Mouse (Mus musculus) MEL (cell line): Measurements from ENCODE around the gene Pax4. TPM values are rescaled to one million over a fixed set of nuclear protein-coding genes. Genes with fewer than 3 reads are reported as not detected.

Experiments used
- DNase-seq: peaks from one replicate; pipeline ENCODE4 v3.0.0; 2011; ENCODE audit warnings: low read depth, low spot score
- H3K27ac ChIP-seq: 2 replicates; pipeline ENCODE4 v1.5.1; 2012; ENCODE audit warnings: low read depth, mild to moderate bottlenecking, control low read depth, low read length, moderate library complexity; ENCODE audit not compliant: control insufficient read depth
- H3K27me3 ChIP-seq, 2 experiments: fragments of 150-350 bp in 1 of 2; sonication (generic) in 1 of 2; 2 replicates each; pipeline ENCODE4 v1.6.1; 2012; ENCODE audit warnings: low read length in 2 of 2, mild to moderate bottlenecking in 2 of 2, improper control_type of control experiment in 1 of 2, moderate library complexity in 1 of 2; ENCODE audit not compliant: insufficient read depth in 2 of 2, control insufficient read depth in 1 of 2
- H3K36me3 ChIP-seq, 2 experiments: 2 replicates each; pipeline ENCODE4 v1.6.1; 2012 to 2014; ENCODE audit warnings: low read length in 2 of 2, improper control_type of control experiment in 1 of 2, inconsistent platforms in 1 of 2, mild to moderate bottlenecking in 1 of 2; ENCODE audit not compliant: insufficient read depth in 2 of 2, control insufficient read depth in 1 of 2
- H3K4me1 ChIP-seq, 2 experiments: fragments of 150-350 bp in 1 of 2; sonication (generic) in 1 of 2; 2 replicates each; pipeline ENCODE4 v1.6.1; 2012; ENCODE audit warnings: low read length in 2 of 2, improper control_type of control experiment in 1 of 2, mild to moderate bottlenecking in 1 of 2; ENCODE audit not compliant: insufficient read depth in 2 of 2, control insufficient read depth in 1 of 2
- H3K4me3 ChIP-seq, 2 experiments: fragments of 150-350 bp in 1 of 2; sonication (generic) in 1 of 2; 2 replicates each; pipeline ENCODE4 v1.5.1; 2012; ENCODE audit warnings: low read depth in 2 of 2, low read length in 2 of 2, mild to moderate bottlenecking in 2 of 2, moderate library complexity in 2 of 2, control low read depth in 1 of 2, improper control_type of control experiment in 1 of 2; ENCODE audit not compliant: control insufficient read depth in 1 of 2, insufficient read depth in 1 of 2
- H3K79me2 ChIP-seq: 2 replicates; pipeline ENCODE4 v1.6.1; 2012; ENCODE audit warnings: mild to moderate bottlenecking, low read length, moderate library complexity; ENCODE audit not compliant: control insufficient read depth, poor library complexity, insufficient read depth
- H3K9ac ChIP-seq: 2 replicates; pipeline ENCODE4 v1.6.1; 2012; ENCODE audit warnings: low read depth, mild to moderate bottlenecking, control low read depth, low read length, moderate library complexity; ENCODE audit not compliant: control insufficient read depth, poor library complexity, severe bottlenecking
- H3K9me3 ChIP-seq: fragments of 150-350 bp; sonication (generic); replicated peaks from 2 replicates; pipeline ENCODE4 v1.6.1; 2012; ENCODE audit warnings: mild to moderate bottlenecking, low read length, improper control_type of control experiment, moderate library complexity; ENCODE audit not compliant: insufficient read depth
- BHLHE40 ChIP-seq: IDR thresholded peaks from 2 replicates; pipeline ENCODE4 v1.6.1; 2012; ENCODE audit warnings: low read depth, mild to moderate bottlenecking, inconsistent platforms, low read length, improper control_type of control experiment, borderline replicate concordance
- CHD1 ChIP-seq: IDR thresholded peaks from 2 replicates; pipeline ENCODE4 v1.6.1; 2012; ENCODE audit warnings: low read depth, mild to moderate bottlenecking, inconsistent platforms, low read length, improper control_type of control experiment
- CHD2 ChIP-seq: IDR thresholded peaks from 2 replicates; pipeline ENCODE4 v1.6.1; 2011; ENCODE audit warnings: low read length, improper control_type of control experiment
- CTCF ChIP-seq, 3 experiments: IDR thresholded peaks in 2 of 3; conservative IDR thresholded peaks in 1 of 3; 2 replicates each; pipeline ENCODE4 v1.5.1; 2011 to 2012; ENCODE audit warnings: low read length in 3 of 3, low read depth in 2 of 3, mild to moderate bottlenecking in 2 of 3, improper control_type of control experiment in 1 of 3, inconsistent platforms in 1 of 3, mixed read lengths in 1 of 3, moderate library complexity in 1 of 3; ENCODE audit not compliant: control insufficient read depth in 1 of 3, insufficient read depth in 1 of 3, poor library complexity in 1 of 3, severe bottlenecking in 1 of 3
- ETS1 ChIP-seq: IDR thresholded peaks from 2 replicates; pipeline ENCODE4 v1.6.1; 2012; ENCODE audit warnings: low read depth, mild to moderate bottlenecking, inconsistent platforms, low read length, improper control_type of control experiment, moderate library complexity
- MAX ChIP-seq: IDR thresholded peaks from 2 replicates; pipeline ENCODE4 v1.6.1; 2011; ENCODE audit warnings: low read length, improper control_type of control experiment
- MAZ ChIP-seq: IDR thresholded peaks from 2 replicates; pipeline ENCODE4 v1.6.1; 2012; ENCODE audit warnings: low read depth, mild to moderate bottlenecking, inconsistent platforms, low read length, improper control_type of control experiment
- MEF2A ChIP-seq: IDR thresholded peaks from 2 replicates; pipeline ENCODE4 v1.6.1; 2014; ENCODE audit warnings: low read depth, mild to moderate bottlenecking, inconsistent platforms, low read length, improper control_type of control experiment; ENCODE audit not compliant: poor library complexity, insufficient replicate concordance, severe bottlenecking; ENCODE audit errors: extremely low read depth
- MYB ChIP-seq: IDR thresholded peaks from 2 replicates; pipeline ENCODE4 v1.6.1; 2011; ENCODE audit warnings: mild to moderate bottlenecking, low read depth, low read length, improper control_type of control experiment
- NRF1 ChIP-seq: IDR thresholded peaks from 2 replicates; pipeline ENCODE4 v1.6.1; 2014; ENCODE audit warnings: low read depth, mild to moderate bottlenecking, inconsistent platforms, low read length, improper control_type of control experiment, moderate library complexity; ENCODE audit not compliant: poor library complexity, insufficient read depth, severe bottlenecking
- POLR2AphosphoS2 ChIP-seq: IDR thresholded peaks from 2 replicates; pipeline ENCODE4 v1.6.1; 2011; ENCODE audit warnings: low read length, improper control_type of control experiment
- RAD21 ChIP-seq: IDR thresholded peaks from 2 replicates; pipeline ENCODE4 v1.6.1; 2011; ENCODE audit warnings: mild to moderate bottlenecking, low read depth, low read length, improper control_type of control experiment
- SMC3 ChIP-seq: IDR thresholded peaks from 2 replicates; pipeline ENCODE4 v1.6.1; 2011; ENCODE audit warnings: low read depth, low read length, improper control_type of control experiment
- TAL1 ChIP-seq: IDR thresholded peaks from 2 replicates; pipeline ENCODE4 v1.6.1; 2012; ENCODE audit warnings: mild to moderate bottlenecking, inconsistent platforms, low read length, moderate library complexity, mixed read lengths
- TCF12 ChIP-seq: IDR thresholded peaks from 2 replicates; pipeline ENCODE4 v1.6.1; 2014; ENCODE audit warnings: low read depth, mild to moderate bottlenecking, inconsistent platforms, low read length, improper control_type of control experiment, moderate library complexity
- UBTF ChIP-seq: IDR thresholded peaks from 2 replicates; pipeline ENCODE4 v1.6.1; 2012; ENCODE audit warnings: low read depth, mild to moderate bottlenecking, inconsistent platforms, low read length, improper control_type of control experiment, moderate library complexity, borderline replicate concordance; ENCODE audit not compliant: insufficient read depth
- ZC3H11A ChIP-seq: IDR thresholded peaks from 2 replicates; pipeline ENCODE4 v1.6.1; 2012; ENCODE audit warnings: low read depth, mild to moderate bottlenecking, inconsistent platforms, low read length, improper control_type of control experiment
- ZKSCAN1 ChIP-seq: IDR thresholded peaks from 2 replicates; pipeline ENCODE4 v1.6.1; 2012; ENCODE audit warnings: low read depth, mild to moderate bottlenecking, inconsistent platforms, low read length, improper control_type of control experiment, moderate library complexity
- ZMIZ1 ChIP-seq: IDR thresholded peaks from 2 replicates; pipeline ENCODE4 v1.6.1; 2012; ENCODE audit warnings: low read depth, mild to moderate bottlenecking, inconsistent platforms, low read length, improper control_type of control experiment, moderate library complexity
- ZNF384 ChIP-seq: IDR thresholded peaks from 2 replicates; pipeline ENCODE4 v1.6.1; 2012; ENCODE audit warnings: low read depth, mild to moderate bottlenecking, inconsistent platforms, low read length, improper control_type of control experiment
- polyA plus RNA-seq, 2 experiments: library from polyadenylated mRNA; stranded (reverse) in 1 of 2; unstranded in 1 of 2; fragments of >175 nt in 1 of 2; fragments of >200 nt in 1 of 2; gene quantifications; 2 replicates each; pipeline versions ENCODE4 v1.2.1 to v1.2.4; 2012; ENCODE audit warnings: low replicate concordance in 2 of 2, low read depth in 1 of 2; ENCODE audit not compliant: insufficient read length in 2 of 2, insufficient read depth in 1 of 2, missing spikeins in 1 of 2
- total RNA-seq: library from RNA; depleted of rRNA; stranded (reverse); fragments of 300-350 nt; gene quantifications from 2 replicates; pipeline ENCODE4 v1.2.3, GENCODE M21; 2012

The Pax4 gene
- total and polyA plus RNA-seq, 3 experiments = not detected

- H3K9me3 ChIP-seq = no peaks in the 10 kb centered on the region
- no peak overlapping the region for H3K9ac ChIP-seq
- H3K36me3 ChIP-seq = no peaks in the 10 kb centered on the region
- no peak overlapping the region for H3K4me3 ChIP-seq
- DNase-seq = no peak
- peaks cover 3 to 9% of the 10 kb centered on the region in 2 experiments; a peak in 3 of 4 replicates for H3K27me3 ChIP-seq
- no peak for TF ChIP-seq CHD1
- TF ChIP-seq BHLHE40 = no peak
- no peak for TF ChIP-seq UBTF
- TF ChIP-seq MYB = no peak
- TF ChIP-seq CHD2 = no peak
- no peak for TF ChIP-seq ZKSCAN1
- TF ChIP-seq MAX = no peak
- no peak for TF ChIP-seq NRF1
- TF ChIP-seq MAZ = no peak
- no peak for TF ChIP-seq POLR2AphosphoS2
- no peak for TF ChIP-seq MEF2A
- TF ChIP-seq ZNF384 = no peak
- TF ChIP-seq TCF12 = no peak
- TF ChIP-seq SMC3 = no peak
- TF ChIP-seq TAL1 = no peak
- no peak for TF ChIP-seq ZMIZ1
- no peak for TF ChIP-seq ETS1
- no peak overlapping the region for H3K27ac ChIP-seq
- H3K79me2 ChIP-seq = no peaks in the 10 kb centered on the region
- H3K4me1 ChIP-seq = no peaks in the 10 kb centered on the region
Observed at GRCm38 (mm10) chr6:28464630-28465029, 15.5 kb upstream of the Pax4 start.

- no peak overlapping the region for H3K9ac ChIP-seq
- H3K4me1 ChIP-seq = no peaks in the 10 kb centered on the region
- no peaks in the 10 kb centered on the region for H3K9me3 ChIP-seq
- peaks cover 4 to 12% of the 10 kb centered on the region in 2 experiments for H3K27me3 ChIP-seq
- no peaks in the 10 kb centered on the region for H3K79me2 ChIP-seq
- H3K4me3 ChIP-seq = no peak overlapping the region
- H3K36me3 ChIP-seq = no peaks in the 10 kb centered on the region
- TF ChIP-seq MAX (no peak), ZC3H11A (peak; percentile 28; the same call in 1 of the 2 replicates), RAD21 (peak; percentile 37), SMC3 (peak; percentile 59), CTCF (IDR thresholded peaks at IDR 0.05 in 2 of 3, conservative IDR thresholded peaks at IDR 0.05 in 1 of 3; ENCODE audit: control insufficient read depth in 1 of 3, insufficient read depth in 1 of 3, low read depth in 2 of 3, low read length in 3 of 3, poor library complexity in 1 of 3, severe bottlenecking in 1 of 3) (peak; percentile 46 to 71 (median 55))
- DNase-seq = peak; percentile 32
- no peak overlapping the region for H3K27ac ChIP-seq
Observed at GRCm38 (mm10) chr6:28460534-28460933, 11.4 kb upstream of the Pax4 start.
